Mouse (Mus musculus): ENCODE measurements around the gene Nptxr. TPM values are rescaled to one million over a fixed set of nuclear protein-coding genes. Genes with fewer than 3 reads are reported as not detected.
"Not testable (repeated sequence)": the region's sequence is repeated elsewhere in the genome, so short reads cannot be mapped to it uniquely, and the experiment has no call there.

The Nptxr gene
- polyA plus RNA-seq, 1 experiment: 0.60 TPM

DNA sequence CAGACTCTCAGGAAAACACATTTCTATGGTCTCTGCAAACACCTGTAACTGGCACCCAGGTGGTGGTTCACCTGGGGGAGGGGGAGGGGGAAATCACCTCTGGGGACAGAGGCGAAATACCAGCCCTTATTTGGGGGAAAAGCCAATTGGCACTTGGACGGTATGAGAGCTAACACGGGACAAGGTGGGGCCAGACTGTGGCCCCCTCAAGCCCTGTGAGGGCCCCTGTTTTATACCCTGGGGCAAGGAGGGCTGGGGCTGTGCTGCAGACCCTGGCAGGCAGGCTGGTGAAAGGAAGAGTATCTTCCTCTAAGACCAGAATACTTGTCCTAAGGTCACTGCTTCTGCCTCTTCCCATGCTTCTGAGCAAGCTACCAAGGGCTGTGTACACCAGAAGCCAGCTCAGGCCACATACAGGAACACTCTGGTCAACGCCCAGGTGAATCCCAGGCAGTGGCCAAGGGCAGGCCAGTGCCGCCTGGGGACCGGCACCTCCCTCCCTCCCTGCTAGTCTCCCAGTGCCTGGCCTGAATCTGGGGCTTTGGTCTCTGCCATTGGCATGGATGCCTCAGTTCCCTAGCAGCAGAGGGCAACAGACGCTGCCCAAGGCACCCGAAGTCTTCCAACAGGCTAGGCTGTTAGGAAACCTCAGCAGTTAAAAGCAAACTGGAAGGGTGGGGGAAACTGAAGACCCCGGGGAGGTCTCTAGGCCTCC is 21.8 kb upstream of the Nptxr start:
- WGBS: 86% methylated on average over 9 of the region's 9 CpGs
- Histone ChIP-seq H3K27ac (ENCODE audit: control insufficient read depth, insufficient read depth, low read depth, low read length, poor library complexity) (no peak overlapping the region), H3K4me1 (ENCODE audit: control insufficient read depth, insufficient read depth, low read length) (peaks cover 2% of the 10 kb centered on the region; the same call in 1 of the 2 replicates), H3K4me3 (replicated peaks; ENCODE audit: control insufficient read depth, low read depth, low read length) (no peak overlapping the region)
- TF ChIP-seq CTCF (IDR thresholded peaks at IDR 0.05; ENCODE audit: control insufficient read depth, insufficient read depth, low read length): no peak
- TF ChIP-seq POLR2A (IDR thresholded peaks at IDR 0.05; ENCODE audit: borderline replicate concordance, control insufficient read depth, low read depth, low read length): no peak

DNA sequence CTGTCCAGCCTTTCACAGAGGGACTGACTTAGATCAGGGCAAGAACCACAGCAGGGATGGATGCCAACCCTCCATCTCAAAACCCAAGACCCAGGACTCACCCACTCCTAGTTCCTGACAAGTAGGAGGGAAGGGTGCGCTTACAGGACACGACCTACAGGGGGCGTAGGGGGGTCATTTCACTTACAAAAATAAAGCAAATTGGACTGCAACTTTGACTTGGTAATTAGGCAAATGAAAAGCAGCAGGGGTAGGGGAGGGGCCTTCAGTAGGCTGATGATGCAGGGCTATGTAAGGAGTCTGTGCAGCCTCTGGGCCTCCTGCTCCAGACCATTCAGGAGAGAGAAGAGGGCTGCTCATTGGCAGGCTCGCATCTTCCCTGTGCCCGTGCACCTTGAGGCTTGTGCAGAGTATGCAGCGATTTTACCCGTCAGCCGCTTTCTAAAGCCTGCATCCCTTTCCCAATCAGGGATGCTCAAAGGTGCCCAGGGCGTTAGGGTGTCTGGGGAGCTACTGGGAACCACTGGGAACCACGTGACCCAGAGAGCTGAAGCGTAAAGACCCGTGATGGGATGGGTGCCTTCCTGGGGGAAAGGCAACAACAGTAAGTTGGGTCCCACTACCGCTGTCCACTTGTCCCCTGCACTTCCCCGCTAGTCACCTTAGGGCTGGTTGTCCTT is 20.7 kb upstream of the Nptxr start:
- Histone ChIP-seq H3K27ac (ENCODE audit: control insufficient read depth, insufficient read depth, low read depth, low read length, poor library complexity) (no peak overlapping the region), H3K4me1 (ENCODE audit: control insufficient read depth, insufficient read depth, low read length) (peaks cover 2% of the 10 kb centered on the region; the same call in 1 of the 2 replicates), H3K4me3 (replicated peaks; ENCODE audit: control insufficient read depth, low read depth, low read length) (no peak overlapping the region)
- TF ChIP-seq POLR2A (IDR thresholded peaks at IDR 0.05; ENCODE audit: borderline replicate concordance, control insufficient read depth, low read depth, low read length) (no peak), CTCF (IDR thresholded peaks at IDR 0.05; ENCODE audit: control insufficient read depth, insufficient read depth, low read length) (peak; percentile 57)
- WGBS: 80% methylated on average over 14 of the region's 14 CpGs

DNA sequence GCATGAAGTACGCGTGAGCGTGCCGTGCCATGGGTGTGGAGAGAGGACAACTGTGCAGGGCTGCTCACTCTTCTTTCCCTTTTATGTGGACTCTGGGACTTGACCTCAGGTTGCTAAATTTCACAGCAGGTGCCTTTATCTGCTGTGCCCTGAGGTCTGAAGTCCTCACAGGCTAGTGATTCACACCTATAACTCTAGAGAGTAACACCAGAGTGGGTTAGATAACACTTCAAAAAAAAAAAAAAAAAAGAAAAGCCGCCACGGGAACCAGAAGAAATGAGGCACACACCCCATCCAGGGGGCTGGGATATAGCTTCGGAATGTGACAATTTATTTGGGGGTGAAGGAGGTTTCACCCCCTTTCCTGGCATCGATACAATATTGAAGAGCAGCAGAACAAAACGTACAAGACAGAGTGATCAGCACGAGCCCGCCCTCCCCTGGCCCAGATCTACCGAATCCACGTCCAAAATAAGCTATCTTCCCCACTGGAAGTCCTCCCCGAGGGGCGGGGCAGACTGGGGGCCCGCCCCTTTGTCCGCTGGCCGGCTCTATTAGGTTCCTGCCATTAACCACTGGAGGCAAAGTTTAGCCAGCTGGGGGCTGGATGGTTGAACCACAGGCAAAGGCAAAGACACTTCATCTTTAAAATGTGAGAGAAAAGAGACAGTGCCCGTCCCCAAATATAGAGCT is 19.2 kb upstream of the Nptxr start:
- TF ChIP-seq POLR2A (IDR thresholded peaks at IDR 0.05; ENCODE audit: borderline replicate concordance, control insufficient read depth, low read depth, low read length): no peak
- no peak for TF ChIP-seq CTCF (IDR thresholded peaks at IDR 0.05; ENCODE audit: control insufficient read depth, insufficient read depth, low read length)
- H3K4me1 ChIP-seq (ENCODE audit: control insufficient read depth, insufficient read depth, low read length): peaks cover 2% of the 10 kb centered on the region; the same call in 1 of the 2 replicates
- no peak overlapping the region for H3K27ac ChIP-seq (ENCODE audit: control insufficient read depth, insufficient read depth, low read depth, low read length, poor library complexity)
- no peak overlapping the region for H3K4me3 ChIP-seq (replicated peaks; ENCODE audit: control insufficient read depth, low read depth, low read length)
- WGBS: 67% methylated on average over 19 of the region's 19 CpGs

DNA sequence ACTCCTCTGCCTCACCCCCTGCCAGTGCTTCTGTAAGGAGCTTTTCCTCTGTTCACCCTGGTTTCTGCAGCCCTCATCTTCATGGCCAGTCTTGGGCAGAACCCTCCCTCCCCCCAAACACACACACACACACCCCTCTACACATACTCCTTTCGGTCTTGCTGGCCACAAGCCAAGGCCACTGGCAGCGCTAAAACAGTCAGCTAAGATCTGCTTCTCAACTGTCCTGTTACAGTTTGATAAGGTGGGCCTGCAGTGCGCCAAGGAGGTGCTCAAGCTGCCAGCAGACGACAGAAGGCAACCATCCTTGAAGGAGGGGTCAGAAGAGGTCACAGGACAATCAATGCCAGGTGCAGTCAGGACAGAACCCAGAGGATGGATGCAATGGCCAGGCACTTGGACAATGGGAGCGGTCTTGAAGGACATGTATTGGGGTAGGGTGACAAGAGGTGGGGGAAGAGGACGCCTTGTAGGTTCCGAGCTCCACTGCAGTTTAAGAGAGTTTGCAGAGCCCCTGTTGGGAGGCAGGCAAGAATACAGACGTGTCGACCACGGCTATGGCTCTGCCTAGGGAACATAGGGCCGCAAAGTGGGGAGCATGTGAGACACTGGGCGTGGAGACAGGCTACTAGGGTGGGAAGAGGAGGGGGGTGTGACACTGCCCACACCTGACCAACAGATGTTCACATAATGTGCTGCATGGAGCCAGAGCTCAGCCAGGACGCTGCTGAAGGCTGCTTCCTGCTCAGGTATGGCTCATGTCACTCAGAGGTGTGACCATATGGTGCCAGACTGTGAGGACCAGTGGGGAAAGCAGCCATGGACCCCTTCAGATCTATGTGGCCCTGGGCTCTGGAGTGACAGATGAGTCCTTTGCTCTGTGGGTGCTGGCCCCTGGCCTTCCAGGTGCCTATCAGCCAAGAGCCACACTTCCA is 18.0 kb upstream of the Nptxr start:
- WGBS: 69% methylated on average over 13 of the region's 13 CpGs
- H3K4me3 ChIP-seq (replicated peaks; ENCODE audit: control insufficient read depth, low read depth, low read length): no peak overlapping the region
- peaks cover 2% of the 10 kb centered on the region; the same call in 1 of the 2 replicates for H3K4me1 ChIP-seq (ENCODE audit: control insufficient read depth, insufficient read depth, low read length)
- no peak for TF ChIP-seq CTCF (IDR thresholded peaks at IDR 0.05; ENCODE audit: control insufficient read depth, insufficient read depth, low read length)
- no peak for TF ChIP-seq POLR2A (IDR thresholded peaks at IDR 0.05; ENCODE audit: borderline replicate concordance, control insufficient read depth, low read depth, low read length)
- peak overlapping the region; percentile 27 for H3K27ac ChIP-seq (ENCODE audit: control insufficient read depth, insufficient read depth, low read depth, low read length, poor library complexity)

DNA sequence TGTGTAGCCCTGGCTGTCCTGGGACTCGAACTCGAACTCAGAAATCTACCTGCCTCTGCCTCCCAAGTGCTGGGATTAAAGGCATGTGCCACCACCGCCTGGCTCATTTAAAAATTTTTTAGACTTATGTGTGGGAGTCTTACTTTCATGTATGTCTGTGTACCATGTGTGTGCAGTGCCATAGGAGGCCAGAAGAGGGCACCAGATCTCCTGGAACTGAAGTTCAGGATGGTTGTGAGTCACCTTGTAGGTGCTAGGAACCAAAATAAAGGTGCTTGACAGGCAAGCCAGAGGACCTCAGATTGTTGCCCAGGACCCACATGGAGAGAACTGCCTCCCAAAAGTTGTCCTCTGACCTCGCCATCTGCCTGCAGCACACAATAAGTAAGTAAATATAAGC is 13.8 kb upstream of the Nptxr start:
- peaks cover under 1% of the 10 kb centered on the region; the same call in 1 of the 2 replicates for H3K4me1 ChIP-seq (ENCODE audit: control insufficient read depth, insufficient read depth, low read length)
- no peak for TF ChIP-seq CTCF (IDR thresholded peaks at IDR 0.05; ENCODE audit: control insufficient read depth, insufficient read depth, low read length)
- no peak for TF ChIP-seq POLR2A (IDR thresholded peaks at IDR 0.05; ENCODE audit: borderline replicate concordance, control insufficient read depth, low read depth, low read length)
- no peak overlapping the region for H3K4me3 ChIP-seq (replicated peaks; ENCODE audit: control insufficient read depth, low read depth, low read length)
- no peak overlapping the region for H3K27ac ChIP-seq (ENCODE audit: control insufficient read depth, insufficient read depth, low read depth, low read length, poor library complexity)
- WGBS: 77% methylated on average over 4 of the region's 4 CpGs

DNA sequence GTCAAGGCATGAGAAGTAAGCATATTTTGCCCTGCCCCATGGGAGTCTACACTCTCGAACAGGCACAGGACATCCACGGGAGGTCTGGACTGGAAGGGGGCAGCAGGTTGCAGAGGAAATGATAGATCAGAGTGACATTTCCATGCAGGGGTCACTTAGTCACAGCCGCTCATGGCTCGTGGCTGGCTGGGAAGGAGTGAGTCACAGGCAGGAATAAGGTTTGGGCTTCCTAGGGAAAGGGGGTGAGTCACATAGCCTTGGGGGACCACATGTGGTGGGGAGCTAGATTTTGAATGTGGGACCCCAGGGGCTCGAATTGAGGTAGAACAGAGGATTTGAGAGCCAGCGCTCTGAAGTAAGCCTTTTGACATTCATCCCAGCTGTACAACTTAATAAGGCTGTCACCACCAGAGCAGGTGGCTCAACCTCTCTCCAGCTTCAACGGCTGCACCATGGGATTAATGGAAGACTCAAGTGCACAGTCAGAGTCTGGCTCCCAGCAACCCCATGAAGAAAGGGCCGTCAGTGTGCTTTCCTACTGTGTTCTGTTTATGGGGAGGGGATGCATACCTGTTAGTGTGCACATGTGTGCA is 9.2 kb upstream of the Nptxr start:
- Histone ChIP-seq H3K27ac (ENCODE audit: control insufficient read depth, insufficient read depth, low read depth, low read length, poor library complexity) (no peak overlapping the region), H3K4me3 (replicated peaks; ENCODE audit: control insufficient read depth, low read depth, low read length) (no peak overlapping the region), H3K4me1 (ENCODE audit: control insufficient read depth, insufficient read depth, low read length) (no peaks in the 10 kb centered on the region)
- no peak for TF ChIP-seq POLR2A (IDR thresholded peaks at IDR 0.05; ENCODE audit: borderline replicate concordance, control insufficient read depth, low read depth, low read length)
- TF ChIP-seq CTCF (IDR thresholded peaks at IDR 0.05; ENCODE audit: control insufficient read depth, insufficient read depth, low read length): no peak
- 42% methylated on average over 8 of the region's 8 CpGs for WGBS

DNA sequence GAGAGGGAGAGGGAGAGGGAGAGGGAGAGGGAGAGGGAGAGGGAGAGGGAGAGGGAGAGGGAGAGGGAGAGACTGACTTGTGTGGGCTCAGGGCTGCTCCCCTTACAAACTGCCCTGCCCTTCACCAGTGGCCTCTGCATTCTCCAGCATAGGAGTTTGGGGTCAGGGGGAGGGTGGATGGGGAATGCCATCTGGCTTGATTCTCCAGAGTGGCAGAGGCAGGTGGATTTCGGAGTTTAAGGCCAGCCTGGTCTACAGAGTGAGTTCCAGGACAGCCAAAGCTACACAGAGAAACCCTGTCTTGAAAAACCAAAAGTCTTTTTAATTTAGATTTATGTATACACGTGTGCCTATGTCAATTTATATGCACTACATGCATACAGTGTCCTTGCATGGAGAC is 8.3 kb upstream of the Nptxr start:
- not testable (repeated sequence) for H3K4me1 ChIP-seq (ENCODE audit: control insufficient read depth, insufficient read depth, low read length); H3K4me3 ChIP-seq (replicated peaks; ENCODE audit: control insufficient read depth, low read depth, low read length); H3K27ac ChIP-seq (ENCODE audit: control insufficient read depth, insufficient read depth, low read depth, low read length, poor library complexity)
- WGBS: 70% methylated on average over 2 of the region's 2 CpGs

Data from bone marrow, adult 2 months (tissue).